Mouse (Mus musculus): ENCODE data around the gene Foxj2.

Foxj2 gene

GRCm38 (mm10) chr6:122819306-122820070 is at the start of gene Foxj2:
TSS of gene Foxj2 (plus strand) at chr6:122819914.
- DNase-seq: peak; percentile 97

GRCm38 (mm10) chr6:122770760-122771315 is 48.9 kb upstream of the Foxj2 start:
- DNase-seq: peak; percentile 58

GRCm38 (mm10) chr6:122772701-122773100 is 47.0 kb upstream of the Foxj2 start:
- no peak for DNase-seq

- no peak for DNase-seq
Observed at GRCm38 (mm10) chr6:122774345-122774744, 45.4 kb upstream of the Foxj2 start.

GRCm38 (mm10) chr6:122776040-122776439 is 43.7 kb upstream of the Foxj2 start:
- no peak for DNase-seq

GRCm38 (mm10) chr6:122779916-122780315 is 39.8 kb upstream of the Foxj2 start:
- DNase-seq: no peak

GRCm38 (mm10) chr6:122781167-122781566 is 38.5 kb upstream of the Foxj2 start:
- no peak for DNase-seq

- peak; percentile 92 for DNase-seq
Observed at GRCm38 (mm10) chr6:122782164-122782563, 37.5 kb upstream of the Foxj2 start.

- DNase-seq: no peak
Observed at GRCm38 (mm10) chr6:122784866-122785265, 34.8 kb upstream of the Foxj2 start.

GRCm38 (mm10) chr6:122786275-122786674 is 33.4 kb upstream of the Foxj2 start:
- DNase-seq: peak; percentile 92

- peak; percentile 91 for DNase-seq
Observed at GRCm38 (mm10) chr6:122795254-122795935, 24.3 kb upstream of the Foxj2 start.

- DNase-seq: no peak
Observed at GRCm38 (mm10) chr6:122800640-122801300, 18.9 kb upstream of the Foxj2 start.

GRCm38 (mm10) chr6:122801301-122801800 is 18.4 kb upstream of the Foxj2 start, which contains the start of gene Slc2a3:
TSS of gene Slc2a3 (minus strand) at chr6:122801640.
- peak; percentile 99 for DNase-seq

- DNase-seq: peak; percentile 95
Observed at GRCm38 (mm10) chr6:122801801-122802514, 17.8 kb upstream of the Foxj2 start.

- peak; percentile 96 for DNase-seq
Observed at GRCm38 (mm10) chr6:122804418-122804817, 15.3 kb upstream of the Foxj2 start.

- no peak for DNase-seq
Observed at GRCm38 (mm10) chr6:122810022-122810614, 9.6 kb upstream of the Foxj2 start.

GRCm38 (mm10) chr6:122810615-122811279 is 9.0 kb upstream of the Foxj2 start:
- peak; percentile 100 for DNase-seq

GRCm38 (mm10) chr6:122811280-122811652 is 8.4 kb upstream of the Foxj2 start:
- peak; percentile 100 for DNase-seq

GRCm38 (mm10) chr6:122811771-122812600 is 7.7 kb upstream of the Foxj2 start:
- DNase-seq: peak; percentile 92

GRCm38 (mm10) chr6:122812716-122813115 is 7.0 kb upstream of the Foxj2 start:
- DNase-seq: no peak
